Mouse (Mus musculus): ENCODE measurements at regions not wholly inside any gene's neighbourhood (a gene's known extent, or its start where the extent isn't known, plus 50 kb on each side); places are given as distances from the start of the nearest gene placed in this dataset.
A peak's percentile ranks its signal among the peaks of the same experiment; 100 is the strongest.

DNA sequence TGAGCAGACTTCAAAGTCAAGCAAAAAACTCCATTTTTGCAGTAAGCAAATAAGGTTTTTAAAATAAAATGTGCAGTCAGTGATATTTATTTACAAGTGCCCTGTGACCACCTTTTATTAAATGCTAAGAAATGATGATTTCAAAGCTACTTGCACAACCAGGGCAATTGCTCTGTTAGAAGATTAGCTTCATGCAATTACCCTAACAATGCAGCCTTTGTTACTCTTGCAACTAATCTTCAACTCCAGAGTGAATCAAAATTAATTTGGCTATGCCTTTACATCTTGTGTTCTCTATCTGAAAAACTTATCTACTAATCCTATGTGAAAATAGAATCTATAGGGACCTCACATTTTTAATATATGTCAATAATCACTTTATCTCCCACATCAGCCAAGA lies 160.3 kb upstream of the Gm6657 start:
- no peaks in the 10 kb centered on the region for H3K4me1 ChIP-seq (ENCODE audit: control insufficient read depth, insufficient read depth, low read length)
- no peak for DNase-seq
- TF ChIP-seq CTCF (IDR thresholded peaks at IDR 0.05; ENCODE audit: insufficient read depth, low read length) (no peak), POLR2A (IDR thresholded peaks at IDR 0.05; ENCODE audit: borderline replicate concordance, extremely low read depth, low read depth, low read length) (no peak)
- H3K4me3 ChIP-seq (replicated peaks; ENCODE audit: extremely low read depth, low read depth, low read length) = no peak overlapping the region

DNA sequence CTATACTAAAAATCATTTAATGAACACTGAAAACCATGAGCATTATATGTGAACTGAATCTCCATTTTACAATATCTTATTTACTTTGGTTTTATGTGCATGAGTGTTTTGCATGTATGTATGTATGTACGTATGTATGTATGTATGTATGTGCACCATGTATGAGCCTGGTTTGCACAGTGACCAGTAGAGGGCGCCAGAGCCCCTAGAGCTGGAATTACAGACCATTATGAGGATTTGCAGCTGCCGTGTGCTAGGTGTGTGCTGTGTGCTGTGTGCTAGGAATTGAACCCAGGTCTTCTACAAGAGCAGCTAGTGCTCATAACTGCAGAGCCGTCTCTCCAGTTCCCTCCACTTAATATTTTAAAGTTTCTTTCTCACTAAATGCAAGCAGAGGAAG lies 147.5 kb upstream of the Gm6657 start:
- TF ChIP-seq POLR2A (IDR thresholded peaks at IDR 0.05; ENCODE audit: borderline replicate concordance, extremely low read depth, low read depth, low read length) (no peak), CTCF (IDR thresholded peaks at IDR 0.05; ENCODE audit: insufficient read depth, low read length) (no peak)
- H3K4me1 ChIP-seq (ENCODE audit: control insufficient read depth, insufficient read depth, low read length) = no peaks in the 10 kb centered on the region

DNA sequence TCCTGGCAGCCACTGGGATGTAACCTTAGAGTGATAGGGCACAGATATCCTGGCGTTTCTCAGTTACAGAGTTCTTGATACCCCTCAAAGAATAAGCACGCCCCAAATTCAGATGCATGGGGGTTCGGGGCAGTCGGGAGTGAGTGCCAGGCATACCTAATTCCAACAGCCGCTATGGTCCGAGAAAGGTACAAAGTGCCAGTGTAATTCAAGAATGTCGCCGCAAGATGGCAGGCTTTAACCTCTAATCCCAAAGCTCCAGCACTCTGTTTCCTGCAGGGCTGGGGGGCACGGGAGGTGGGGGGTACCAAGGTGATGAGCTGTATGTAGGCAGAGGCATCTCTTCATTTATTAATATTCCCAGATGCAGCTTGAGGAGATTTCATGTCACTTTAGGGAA lies 138.1 kb upstream of the Gm6657 start:
- WGBS = under 1% methylated on average over 9 of the region's 9 CpGs
- DNase-seq = peak; percentile 40
- peak; percentile 49 for TF ChIP-seq CTCF (IDR thresholded peaks at IDR 0.05; ENCODE audit: insufficient read depth, low read length)
- no peak for TF ChIP-seq POLR2A (IDR thresholded peaks at IDR 0.05; ENCODE audit: borderline replicate concordance, extremely low read depth, low read depth, low read length)
- Histone ChIP-seq H3K4me1 (ENCODE audit: control insufficient read depth, insufficient read depth, low read length) (no peaks in the 10 kb centered on the region), H3K4me3 (replicated peaks; ENCODE audit: extremely low read depth, low read depth, low read length) (no peak overlapping the region)

More for the DNA sequence above, 147.5 kb upstream of the Gm6657 start:
- WGBS = 81% methylated on average over 4 of the region's 4 CpGs
- no peak overlapping the region for H3K4me3 ChIP-seq (replicated peaks; ENCODE audit: extremely low read depth, low read depth, low read length)
- no peak for DNase-seq

DNA sequence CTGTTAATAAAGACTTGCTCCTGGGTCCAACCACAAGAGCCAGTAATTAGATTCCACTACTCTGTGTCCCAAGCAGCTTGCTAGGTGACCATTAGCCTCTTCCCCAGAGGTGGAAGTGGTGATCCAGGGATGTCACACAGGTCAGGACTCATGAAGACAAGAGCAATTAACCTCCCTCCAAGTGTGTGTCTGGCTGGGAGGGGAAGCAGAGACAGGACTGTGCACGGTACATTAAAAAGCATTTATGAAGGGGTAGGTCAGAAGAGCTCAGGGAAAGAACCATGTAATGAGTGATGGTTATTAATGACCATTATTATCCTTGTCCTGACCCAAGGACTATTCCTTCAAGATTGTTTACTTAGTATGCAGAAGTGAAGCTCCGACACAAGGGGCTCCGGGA lies 136.9 kb upstream of the Gm6657 start:
- no peak for TF ChIP-seq CTCF (IDR thresholded peaks at IDR 0.05; ENCODE audit: insufficient read depth, low read length)
- no peak for TF ChIP-seq POLR2A (IDR thresholded peaks at IDR 0.05; ENCODE audit: borderline replicate concordance, extremely low read depth, low read depth, low read length)
- no peak overlapping the region for H3K4me3 ChIP-seq (replicated peaks; ENCODE audit: extremely low read depth, low read depth, low read length)
- no peak for DNase-seq
- no peaks in the 10 kb centered on the region for H3K4me1 ChIP-seq (ENCODE audit: control insufficient read depth, insufficient read depth, low read length)
- WGBS = 60% methylated on average over 3 of the region's 3 CpGs

DNA sequence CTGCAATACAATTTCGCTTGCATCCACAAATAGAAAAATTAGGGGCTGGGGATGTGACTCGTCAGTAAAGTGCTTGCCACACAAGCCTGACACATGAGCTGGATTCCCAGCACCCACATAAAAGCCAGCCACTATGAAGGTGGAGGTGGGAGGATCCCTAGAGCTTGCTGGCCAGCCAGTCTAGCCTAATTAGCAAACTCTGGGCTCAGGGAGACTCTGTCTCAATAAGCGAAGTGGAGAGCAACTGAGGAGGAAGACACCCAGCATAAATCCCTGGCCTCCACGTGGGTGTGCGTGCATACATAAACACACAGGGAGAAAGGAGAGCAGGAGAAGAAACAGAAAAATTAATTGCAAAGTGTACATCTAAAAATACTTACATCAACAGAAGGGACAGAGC lies 134.1 kb upstream of the Gm6657 start:
- no peak for DNase-seq
- 75% methylated on average over 5 of the region's 5 CpGs for WGBS
- H3K4me1 ChIP-seq (ENCODE audit: control insufficient read depth, insufficient read depth, low read length) = no peaks in the 10 kb centered on the region

DNA sequence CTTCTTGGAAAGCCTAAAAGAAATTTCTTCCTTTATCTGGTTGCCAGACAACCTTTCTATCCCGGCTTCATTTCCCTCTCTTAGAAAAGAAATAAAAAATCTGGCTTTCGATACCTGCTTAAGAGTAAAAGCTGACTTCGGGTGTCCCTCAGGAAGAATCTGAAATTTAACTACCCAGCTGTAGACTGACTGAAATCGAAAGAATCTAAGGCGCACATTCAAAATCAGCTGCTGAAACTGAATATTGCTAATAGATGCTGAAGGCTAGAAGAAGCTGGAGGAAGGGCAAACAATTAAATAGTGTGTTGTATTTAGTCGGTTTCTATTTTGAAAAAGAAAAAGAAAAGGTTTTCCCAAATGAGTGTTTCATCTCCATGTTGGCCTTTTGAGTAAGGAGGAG lies 128.0 kb upstream of the Gm6657 start:
- H3K4me3 ChIP-seq (replicated peaks; ENCODE audit: extremely low read depth, low read depth, low read length) = no peak overlapping the region
- WGBS = 88% methylated on average over 6 of the region's 6 CpGs
- no peak for DNase-seq
- TF ChIP-seq CTCF (IDR thresholded peaks at IDR 0.05; ENCODE audit: insufficient read depth, low read length) (no peak), POLR2A (IDR thresholded peaks at IDR 0.05; ENCODE audit: borderline replicate concordance, extremely low read depth, low read depth, low read length) (no peak)
- no peaks in the 10 kb centered on the region for H3K4me1 ChIP-seq (ENCODE audit: control insufficient read depth, insufficient read depth, low read length)

More for the DNA sequence above, 134.1 kb upstream of the Gm6657 start:
- H3K4me3 ChIP-seq (replicated peaks; ENCODE audit: extremely low read depth, low read depth, low read length) = no peak overlapping the region
- TF ChIP-seq POLR2A (IDR thresholded peaks at IDR 0.05; ENCODE audit: borderline replicate concordance, extremely low read depth, low read depth, low read length) (no peak), CTCF (IDR thresholded peaks at IDR 0.05; ENCODE audit: insufficient read depth, low read length) (no peak)

DNA sequence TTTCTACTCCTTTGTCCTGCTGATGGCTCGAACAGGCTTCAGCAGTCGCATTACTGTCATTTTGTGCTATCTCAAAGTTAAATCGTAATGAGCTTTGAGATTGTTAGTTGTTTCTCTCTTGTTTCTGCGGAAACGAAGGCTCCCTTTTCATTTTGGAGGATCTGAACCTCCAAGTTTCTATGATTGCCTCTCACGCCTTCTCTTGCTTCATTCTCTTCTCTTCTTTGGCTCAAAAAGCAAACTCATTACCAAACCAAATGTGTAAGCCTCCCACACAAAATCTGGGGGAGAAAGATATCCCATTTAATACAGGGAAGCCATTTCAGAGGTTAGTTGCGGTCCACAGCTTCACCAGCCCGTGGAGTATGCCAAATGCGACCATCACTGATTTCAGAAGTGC lies 121.1 kb upstream of the Gm6657 start:
- WGBS = 80% methylated on average over 9 of the region's 9 CpGs
- H3K4me3 ChIP-seq (replicated peaks; ENCODE audit: extremely low read depth, low read depth, low read length) = no peak overlapping the region
- peaks cover 8% of the 10 kb centered on the region; the same call in 1 of the 2 replicates for H3K4me1 ChIP-seq (ENCODE audit: control insufficient read depth, insufficient read depth, low read length)
- TF ChIP-seq POLR2A (IDR thresholded peaks at IDR 0.05; ENCODE audit: borderline replicate concordance, extremely low read depth, low read depth, low read length) = no peak
- DNase-seq = no peak

DNA sequence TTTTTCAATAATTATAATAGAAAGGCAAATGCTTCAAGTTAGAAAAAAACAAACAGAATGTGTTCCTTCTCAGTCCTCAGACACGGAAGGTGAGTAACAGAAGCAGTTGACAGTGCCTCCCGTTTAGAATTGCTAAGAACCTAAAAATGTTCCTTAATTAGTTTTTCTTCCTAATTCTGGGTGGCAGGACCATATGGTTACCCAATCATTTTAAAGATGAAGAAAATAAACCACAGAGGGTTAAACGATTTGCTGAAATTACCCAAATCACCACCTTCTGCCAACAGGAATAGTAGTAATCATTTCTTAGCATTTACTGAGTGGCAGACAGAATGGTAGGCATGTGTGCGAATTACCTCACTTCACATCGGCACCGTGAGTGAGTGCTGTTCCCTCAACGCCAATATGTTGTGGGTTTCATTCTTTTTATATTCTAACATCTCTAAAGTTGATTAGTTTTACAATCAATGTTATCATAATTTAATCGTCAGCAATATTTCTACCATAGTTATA lies 119.7 kb upstream of the Gm6657 start:
- WGBS = 89% methylated on average over 8 of the region's 8 CpGs
- no peak for TF ChIP-seq POLR2A (IDR thresholded peaks at IDR 0.05; ENCODE audit: borderline replicate concordance, extremely low read depth, low read depth, low read length)
- no peak for TF ChIP-seq CTCF (IDR thresholded peaks at IDR 0.05; ENCODE audit: insufficient read depth, low read length)
- no peak for DNase-seq
- Histone ChIP-seq H3K4me3 (replicated peaks; ENCODE audit: extremely low read depth, low read depth, low read length) (no peak overlapping the region), H3K4me1 (ENCODE audit: control insufficient read depth, insufficient read depth, low read length) (peaks cover 8% of the 10 kb centered on the region; the same call in 1 of the 2 replicates)

DNA sequence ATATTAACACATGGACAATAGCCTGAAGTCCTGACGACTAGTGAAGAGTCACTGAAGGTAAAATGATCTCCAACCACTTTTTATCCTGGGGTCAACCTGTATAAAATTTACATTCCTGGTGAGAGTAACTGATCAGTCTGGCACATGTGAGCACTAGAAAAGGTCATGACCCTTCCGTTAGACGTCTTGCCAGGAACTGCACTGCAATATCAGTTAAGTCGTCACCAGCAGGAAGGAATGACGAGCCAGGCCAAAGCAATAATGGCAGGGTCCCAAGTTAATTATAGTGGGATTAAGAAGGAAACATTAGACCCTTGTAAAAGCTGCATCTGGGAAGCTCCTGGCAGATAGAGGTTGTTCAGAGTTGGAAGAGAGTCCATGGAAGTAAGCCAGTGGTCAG lies 116.8 kb upstream of the Gm6657 start:
- 35% methylated on average over 5 of the region's 5 CpGs for WGBS
- Histone ChIP-seq H3K4me3 (replicated peaks; ENCODE audit: extremely low read depth, low read depth, low read length) (no peak overlapping the region), H3K4me1 (ENCODE audit: control insufficient read depth, insufficient read depth, low read length) (peaks cover 8% of the 10 kb centered on the region; the same call in 1 of the 2 replicates)
- TF ChIP-seq CTCF (IDR thresholded peaks at IDR 0.05; ENCODE audit: insufficient read depth, low read length) = no peak
- TF ChIP-seq POLR2A (IDR thresholded peaks at IDR 0.05; ENCODE audit: borderline replicate concordance, extremely low read depth, low read depth, low read length) = no peak
- no peak for DNase-seq

DNA sequence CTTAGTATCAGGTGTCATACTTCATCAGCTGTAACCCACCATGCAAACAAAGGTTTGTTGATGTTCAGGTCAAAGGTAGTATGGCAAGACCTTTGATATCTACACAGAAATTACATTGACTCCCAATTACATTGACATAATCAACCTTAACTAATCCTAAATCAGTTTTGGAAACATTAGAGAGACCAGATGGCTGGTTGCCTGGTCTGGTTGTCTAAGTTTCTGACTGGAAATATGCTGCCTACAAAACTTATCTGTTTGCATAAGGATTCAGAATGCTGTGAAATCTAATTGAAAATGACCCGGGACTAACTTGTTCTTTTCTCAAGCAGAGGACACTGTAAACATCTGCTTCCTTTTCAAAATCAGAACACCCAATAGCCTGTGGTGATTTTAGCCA lies 111.9 kb upstream of the Gm6657 start:
- no peak for DNase-seq
- TF ChIP-seq CTCF (IDR thresholded peaks at IDR 0.05; ENCODE audit: insufficient read depth, low read length) (no peak), POLR2A (IDR thresholded peaks at IDR 0.05; ENCODE audit: borderline replicate concordance, extremely low read depth, low read depth, low read length) (no peak)
- 31% methylated on average over 1 of the region's 1 CpGs for WGBS
- Histone ChIP-seq H3K4me1 (ENCODE audit: control insufficient read depth, insufficient read depth, low read length) (0 out of 2 replicates have a peak, but pooled peaks cover 2% of the 10 kb centered on the region), H3K4me3 (replicated peaks; ENCODE audit: extremely low read depth, low read depth, low read length) (no peak overlapping the region)

Measured in lung, adult 2 months (tissue).